Mouse (Mus musculus): ENCODE measurements around the gene Scarb2. TPM values are rescaled to one million over a fixed set of nuclear protein-coding genes. Genes with fewer than 3 reads are reported as not detected.
"Not testable (repeated sequence)": the region's sequence is repeated elsewhere in the genome, so short reads cannot be mapped to it uniquely, and the experiment has no call there.

The Scarb2 gene
- 26.6 and 33.0 TPM in 2 replicates for polyA plus RNA-seq (2012; rRNA removed)

- DNase-seq (ENCODE audit: low read depth) = no peak
Observed at GRCm38 (mm10) chr5:92506733-92507132, at the start of gene Scarb2. Gene Scarb2, minus strand, starts transcription at chr5:92506833.

- no peak for DNase-seq (ENCODE audit: low read depth)
Observed at GRCm38 (mm10) chr5:92555905-92556304, 49.3 kb upstream of the Scarb2 start.

GRCm38 (mm10) chr5:92554891-92555511 is 48.4 kb upstream of the Scarb2 start, which contains the start of gene Fam47e:
Gene Fam47e, plus strand, starts transcription at chr5:92555069.
- peak; percentile 36 for DNase-seq (ENCODE audit: low read depth)

GRCm38 (mm10) chr5:92554443-92554842 is 47.8 kb upstream of the Scarb2 start:
- DNase-seq (ENCODE audit: low read depth) = no peak

- no peak for DNase-seq (ENCODE audit: low read depth)
Observed at GRCm38 (mm10) chr5:92553939-92554338, 47.3 kb upstream of the Scarb2 start.

- DNase-seq (ENCODE audit: low read depth) = peak; percentile 63
Observed at GRCm38 (mm10) chr5:92552611-92553010, 46.0 kb upstream of the Scarb2 start.

GRCm38 (mm10) chr5:92539698-92540097 is 33.1 kb upstream of the Scarb2 start:
- no peak for DNase-seq (ENCODE audit: low read depth)

- no peak for DNase-seq (ENCODE audit: low read depth)
Observed at GRCm38 (mm10) chr5:92524821-92525258, 18.2 kb upstream of the Scarb2 start.

- not testable (repeated sequence) for DNase-seq (ENCODE audit: low read depth)
Observed at GRCm38 (mm10) chr5:92521131-92521530, 14.5 kb upstream of the Scarb2 start.

- DNase-seq (ENCODE audit: low read depth) = no peak
Observed at GRCm38 (mm10) chr5:92512066-92512465, 5.4 kb upstream of the Scarb2 start.

- DNase-seq (ENCODE audit: low read depth) = no peak
Observed at GRCm38 (mm10) chr5:92511256-92511655, 4.6 kb upstream of the Scarb2 start.

- DNase-seq (ENCODE audit: low read depth) = no peak
Observed at GRCm38 (mm10) chr5:92508853-92509252, 2.2 kb upstream of the Scarb2 start.

GRCm38 (mm10) chr5:92506301-92506729 is 318 bp downstream of the Scarb2 start:
- DNase-seq (ENCODE audit: low read depth) = no peak

GRCm38 (mm10) chr5:92505402-92505865 is 1.2 kb downstream of the Scarb2 start:
- no peak for DNase-seq (ENCODE audit: low read depth)

GRCm38 (mm10) chr5:92504676-92505400 is 1.8 kb downstream of the Scarb2 start:
- no peak for DNase-seq (ENCODE audit: low read depth)

GRCm38 (mm10) chr5:92503856-92504618 is 2.6 kb downstream of the Scarb2 start:
- DNase-seq (ENCODE audit: low read depth) = no peak

GRCm38 (mm10) chr5:92503356-92503847 is 3.2 kb downstream of the Scarb2 start:
- no peak for DNase-seq (ENCODE audit: low read depth)

- DNase-seq (ENCODE audit: low read depth) = no peak
Observed at GRCm38 (mm10) chr5:92499378-92499777, 7.3 kb downstream of the Scarb2 start.

GRCm38 (mm10) chr5:92498661-92499060 is 8.0 kb downstream of the Scarb2 start:
- no peak for DNase-seq (ENCODE audit: low read depth)

- no peak for DNase-seq (ENCODE audit: low read depth)
Observed at GRCm38 (mm10) chr5:92498225-92498624, 8.4 kb downstream of the Scarb2 start.

GRCm38 (mm10) chr5:92495771-92496409 is 10.7 kb downstream of the Scarb2 start:
- DNase-seq (ENCODE audit: low read depth) = no peak

- no peak for DNase-seq (ENCODE audit: low read depth)
Observed at GRCm38 (mm10) chr5:92495291-92495690, 11.3 kb downstream of the Scarb2 start.

Measured in gonadal fat pad, adult 2 months (tissue).